Mouse (Mus musculus): ENCODE measurements around the gene C8g.

DNA sequence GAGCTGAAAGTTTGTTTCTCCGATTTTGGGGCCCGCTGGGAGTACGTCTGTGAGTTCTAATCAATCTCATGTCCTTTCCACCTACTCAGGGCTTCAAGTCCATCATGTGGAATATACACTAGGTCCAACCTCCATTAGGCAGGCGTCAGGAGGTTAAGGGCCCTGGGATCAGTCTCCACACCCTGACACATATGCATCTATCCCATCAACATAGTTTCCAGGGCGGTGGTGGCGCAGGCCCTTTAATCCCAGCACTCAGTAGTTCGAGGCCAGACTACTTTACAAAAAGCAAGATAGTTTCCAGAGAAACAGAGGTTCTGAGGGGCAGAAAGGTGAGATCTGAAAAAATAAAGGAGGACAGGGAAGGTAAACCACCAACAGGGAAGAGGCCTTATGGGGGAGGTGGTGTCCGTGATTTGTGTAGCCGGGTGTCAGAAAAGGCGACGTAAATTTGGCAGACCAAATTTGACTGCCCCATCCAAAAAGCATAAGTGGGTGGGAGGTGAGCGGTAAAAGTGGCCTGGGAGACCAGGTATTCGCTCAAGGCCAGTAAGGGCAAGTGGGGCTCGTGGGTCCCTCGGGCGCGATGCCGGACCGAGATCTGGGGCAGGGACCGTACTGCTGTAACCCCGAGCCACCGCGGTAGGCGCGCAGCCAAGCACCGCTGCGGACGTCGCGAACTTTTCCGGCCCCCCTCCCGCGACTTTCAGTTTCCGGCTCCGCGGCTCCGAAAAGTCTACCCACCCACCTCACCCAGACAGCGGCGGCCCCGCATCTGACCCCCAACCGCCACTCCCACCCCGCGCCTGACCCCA lies 44.7 kb upstream of the C8g start:
- TF ChIP-seq CTCF (IDR thresholded peaks at IDR 0.05; ENCODE audit: low read depth) (peak; percentile 10; the same call in 1 of the 2 replicates), EP300 (IDR thresholded peaks at IDR 0.05; ENCODE audit: low read depth) (no peak)
